Mouse (Mus musculus) right cerebral cortex, postnatal 25 days (tissue): ENCODE data around the gene Gys2.
"Not testable (repeated sequence)": the region's sequence is repeated elsewhere in the genome, so short reads cannot be mapped to it uniquely, and the experiment has no call there.

Experiments
- DNase-seq: peaks from one replicate; pipeline ENCODE4 v3.0.0; 2022

The Gys2 gene

DNA sequence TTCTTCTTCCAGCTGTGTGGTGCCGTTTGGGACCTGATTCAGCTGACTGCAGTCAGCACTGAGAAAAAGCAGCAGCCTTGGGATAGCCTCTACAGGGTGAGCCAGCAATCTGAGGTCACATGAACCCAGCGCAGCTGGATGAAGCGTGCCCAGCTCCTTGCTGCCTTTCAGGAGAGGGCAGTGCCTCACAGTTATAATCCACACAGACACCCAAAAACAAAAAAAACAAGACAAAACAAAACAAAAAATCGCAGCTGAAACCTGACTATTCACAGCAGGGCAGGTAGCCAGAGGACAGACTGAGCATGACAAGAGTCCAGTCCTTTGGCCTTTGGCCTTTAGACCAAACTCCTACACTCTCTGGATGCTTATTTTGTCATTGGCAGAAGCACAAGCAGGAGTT lies at the start of gene Gys2:
TSS of gene Gys2 (minus strand) at position 309 of the 403 bp plus-strand sequence.
- DNase-seq: no peak

DNA sequence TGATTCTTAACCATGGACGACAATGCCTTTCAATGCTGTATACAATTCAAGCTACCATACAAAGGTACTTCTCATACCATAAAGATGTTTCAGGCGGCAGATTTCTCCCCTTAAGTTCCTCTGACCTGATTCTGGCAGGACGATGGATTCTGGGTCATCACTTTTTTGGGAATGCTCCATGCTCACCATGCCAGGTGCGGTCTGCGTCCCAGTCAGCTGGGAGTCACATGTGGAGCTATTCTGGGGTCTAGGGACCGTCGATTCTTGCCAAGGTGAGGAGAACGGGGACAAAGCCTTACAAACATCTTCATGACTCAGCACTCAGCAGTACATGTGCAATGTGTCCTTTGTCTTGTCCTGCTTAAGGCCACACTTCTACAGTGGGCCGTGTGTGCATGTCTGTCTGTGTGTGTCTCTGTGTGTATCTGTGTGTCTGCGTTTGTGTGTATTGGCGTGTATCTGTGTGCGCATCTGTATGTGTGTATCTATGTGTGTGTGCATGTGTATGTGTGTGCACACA lies 48.7 kb upstream of the Gys2 start:
- DNase-seq: no peak

DNA sequence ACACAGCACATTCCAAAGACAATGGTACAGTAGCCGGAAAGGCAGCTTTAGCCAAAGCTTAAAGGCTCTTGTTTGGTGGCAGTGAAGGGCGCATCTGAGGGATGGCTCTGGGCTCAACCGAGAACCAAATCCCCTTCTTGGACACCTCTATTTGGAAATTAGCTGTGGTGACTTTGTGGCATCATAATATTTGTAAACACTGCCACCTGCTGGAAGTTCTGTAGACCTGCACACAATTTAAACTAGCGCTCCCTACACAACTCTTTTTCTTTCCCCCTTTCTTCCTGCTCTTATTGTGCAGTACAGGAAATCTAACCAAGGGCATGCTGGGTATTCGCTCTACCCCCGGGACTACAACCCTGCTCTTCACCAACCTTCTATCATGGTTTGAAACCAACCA lies 46.2 kb upstream of the Gys2 start:
- DNase-seq: no peak

DNA sequence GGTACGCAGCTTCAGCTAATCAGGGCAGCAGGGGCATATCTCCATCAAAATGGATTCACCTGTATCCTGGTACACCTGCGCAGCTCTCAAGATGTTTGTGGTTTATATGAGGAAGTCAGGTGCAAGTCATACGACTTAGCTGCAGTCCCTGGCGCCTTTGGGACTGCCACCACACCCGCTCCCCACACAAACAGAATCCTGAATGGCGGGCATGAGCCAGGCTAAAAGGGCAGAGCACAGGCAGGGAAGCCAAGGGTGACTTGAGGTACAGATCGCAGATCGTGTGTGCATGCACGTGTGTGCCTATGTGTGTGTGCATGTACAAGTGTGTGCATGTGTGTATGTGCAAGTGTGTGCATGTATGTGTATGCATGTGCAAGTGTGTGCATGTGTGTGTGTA lies 42.5 kb upstream of the Gys2 start:
- DNase-seq: not testable (repeated sequence)

DNA sequence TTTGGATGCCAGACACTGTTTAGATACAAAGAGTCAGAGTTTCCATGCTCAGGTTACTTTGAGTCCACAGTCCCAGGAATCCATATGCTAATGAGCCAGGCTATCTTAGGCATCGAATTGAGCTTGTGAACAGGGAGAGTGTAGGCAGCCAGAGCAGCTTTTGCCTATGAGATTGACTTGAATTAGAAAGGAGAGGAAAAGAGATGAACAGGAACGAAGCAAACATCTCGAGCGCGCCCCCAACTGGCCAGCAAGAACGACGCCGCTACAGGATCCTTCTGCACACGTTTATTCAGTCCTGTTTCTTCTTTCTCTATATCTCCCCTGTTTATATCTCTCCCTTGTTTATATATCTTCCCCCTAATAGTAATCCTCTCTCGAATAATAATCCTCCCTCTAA lies 42.0 kb upstream of the Gys2 start:
- peak; percentile 69 for DNase-seq

DNA sequence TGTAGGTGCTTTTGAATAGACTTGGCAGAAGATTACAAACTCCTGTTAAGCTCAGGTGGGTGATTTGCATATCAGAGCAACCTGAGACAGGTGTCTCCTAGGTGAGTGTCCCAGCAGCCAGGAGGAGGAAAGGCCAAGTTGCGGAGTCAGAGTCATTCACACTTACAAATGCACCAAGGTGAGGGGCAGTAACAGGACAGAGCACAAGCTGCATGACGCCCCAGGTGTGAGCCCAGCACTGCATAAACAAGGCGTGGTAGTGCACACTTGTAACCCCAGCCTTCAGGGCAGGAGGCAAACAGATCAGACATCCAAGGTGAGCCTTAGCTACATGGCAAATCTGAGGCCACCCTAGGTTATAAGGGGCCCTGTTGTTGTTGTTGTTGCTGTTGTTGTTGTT lies 40.0 kb upstream of the Gys2 start:
- no peak for DNase-seq

DNA sequence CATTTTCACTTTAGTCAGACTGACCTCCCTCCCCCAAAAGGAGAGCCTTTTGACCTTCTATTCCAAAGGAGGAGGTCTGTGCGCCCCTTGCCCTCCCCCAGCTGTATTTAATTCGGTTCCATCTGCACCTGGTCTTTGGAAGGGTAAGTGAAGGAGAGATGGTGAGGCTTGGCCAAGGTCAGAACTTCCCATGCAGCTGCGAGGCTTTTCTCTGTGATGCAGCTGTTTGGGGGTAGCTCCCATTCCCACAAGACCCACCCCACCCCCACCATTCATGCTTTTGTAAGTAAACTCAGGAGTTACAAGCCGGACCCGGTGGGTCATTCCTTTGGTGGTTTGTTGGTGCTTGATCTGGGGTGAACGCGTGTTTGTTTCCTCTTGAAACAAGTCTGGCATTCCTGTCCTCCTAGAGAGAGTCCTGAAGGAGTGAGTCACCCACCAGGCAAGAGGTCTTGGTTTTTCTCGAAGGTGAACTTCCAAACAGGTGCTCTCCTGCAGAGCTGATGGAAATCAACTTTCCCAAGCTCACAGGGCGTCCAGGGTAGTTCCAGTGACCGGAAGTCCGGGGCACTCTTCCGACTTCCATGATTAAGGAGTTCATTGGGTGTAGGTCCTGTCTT lies 38.7 kb upstream of the Gys2 start:
- DNase-seq: no peak

DNA sequence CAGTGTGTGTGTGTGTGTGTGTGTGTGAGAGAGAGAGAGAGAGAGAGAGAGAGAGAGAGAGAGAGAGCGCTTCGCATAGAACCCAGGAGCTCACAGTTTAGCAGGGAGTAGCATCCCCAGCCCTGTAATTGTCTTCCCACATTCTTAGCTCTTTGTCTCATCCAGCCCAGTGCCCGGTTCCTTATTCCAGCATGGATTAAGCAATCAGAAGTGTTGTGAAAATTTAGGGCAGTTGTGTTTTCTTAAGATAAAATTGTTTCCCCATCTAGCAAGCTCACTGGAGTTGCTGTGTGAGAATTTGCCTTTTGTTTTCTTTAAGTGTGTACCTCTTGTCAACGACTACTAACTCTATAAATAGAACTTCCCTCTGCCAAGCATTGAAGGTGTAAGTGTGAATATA lies 35.8 kb upstream of the Gys2 start:
- DNase-seq: no peak

DNA sequence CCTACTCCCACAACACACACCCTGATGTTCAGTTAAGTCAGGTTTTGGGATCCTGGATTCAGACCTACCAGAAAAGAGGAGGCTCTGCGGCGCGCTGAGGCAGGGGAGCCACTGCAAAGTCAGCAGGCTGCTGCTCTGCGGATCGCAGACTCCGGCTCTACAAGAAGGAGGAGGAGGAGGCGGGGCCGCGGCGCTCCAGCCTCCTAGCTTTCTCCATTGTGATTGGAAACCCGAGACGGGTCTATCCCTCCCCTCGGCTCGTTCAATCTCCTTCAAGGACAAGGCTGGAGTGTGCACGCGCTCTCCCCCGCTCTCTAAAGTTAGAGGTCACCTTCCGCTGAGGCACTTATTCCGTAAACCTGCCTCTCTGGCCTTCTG lies 34.9 kb upstream of the Gys2 start, which contains the start of gene Ldhb:
TSS of gene Ldhb (minus strand) at position 173 of the 378 bp plus-strand sequence.
- DNase-seq: peak; percentile 89

DNA sequence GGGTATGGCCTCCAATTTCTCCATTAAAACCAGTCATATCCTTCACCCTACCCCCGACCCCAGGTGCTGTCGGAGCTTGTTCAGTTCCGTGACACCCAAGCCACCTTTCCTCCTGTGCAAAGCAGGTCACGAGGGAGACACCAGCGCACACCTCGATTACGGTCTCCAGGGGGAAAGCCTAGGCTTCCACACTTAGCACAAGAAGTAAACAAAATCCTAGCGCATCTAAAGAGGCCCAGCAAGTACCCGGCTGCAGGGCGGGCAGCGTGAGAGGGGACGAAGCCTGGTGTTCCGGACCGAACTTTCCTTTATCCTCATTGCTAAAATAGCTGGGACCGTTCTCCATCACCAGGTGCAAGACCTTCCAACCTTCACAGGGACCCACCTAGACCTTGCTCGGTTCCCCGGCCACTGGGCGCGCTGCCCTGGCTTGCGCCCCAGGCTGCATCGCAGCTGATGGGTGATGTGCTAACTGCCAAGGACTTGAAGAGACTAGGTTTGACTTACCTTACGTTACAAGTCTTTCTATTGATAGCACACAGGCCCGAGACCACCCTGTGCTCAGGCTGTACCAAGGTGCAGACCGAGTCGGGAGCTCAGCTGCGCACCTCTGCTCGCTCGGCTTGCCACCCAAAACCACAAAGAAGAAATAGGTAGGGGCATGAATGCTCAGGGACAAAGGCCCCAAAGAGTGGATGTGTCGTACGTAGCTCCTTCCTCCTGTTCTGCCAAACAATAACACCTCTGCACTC lies 34.3 kb upstream of the Gys2 start:
- DNase-seq: peak; percentile 47

DNA sequence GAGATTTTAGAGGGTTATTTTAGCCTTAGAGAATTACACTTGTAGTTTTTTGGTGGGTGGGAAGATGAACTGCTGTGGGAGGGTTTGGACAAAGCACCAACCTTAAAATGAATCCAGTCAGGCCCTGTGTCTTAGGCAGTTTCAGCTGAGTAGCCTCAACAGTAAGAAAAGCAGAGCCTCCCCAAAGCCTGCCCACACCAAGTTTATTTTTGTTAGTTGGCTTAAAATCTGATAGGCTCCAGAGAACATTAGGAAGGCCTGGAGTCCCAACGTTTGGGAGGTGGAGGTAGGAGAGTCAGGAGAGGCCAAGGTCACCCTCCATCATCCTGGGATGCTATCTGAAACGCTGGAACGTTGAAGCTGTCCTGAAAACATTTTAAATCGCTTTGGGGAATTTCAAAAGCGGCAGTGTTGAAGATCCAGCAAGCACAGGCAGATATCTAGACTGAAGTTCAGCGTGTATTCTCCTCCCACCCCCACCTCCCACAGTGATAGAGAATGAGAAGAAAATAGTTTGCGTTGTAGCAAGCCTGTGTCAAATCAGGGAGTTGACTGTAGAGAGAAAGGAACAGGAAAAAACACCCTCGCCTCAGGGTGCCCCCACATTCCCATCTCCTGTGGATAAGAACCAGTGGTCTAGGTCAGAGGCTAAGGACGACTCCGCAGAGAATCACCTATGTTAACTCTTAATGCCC lies 33.6 kb upstream of the Gys2 start:
- peak; percentile 23 for DNase-seq

DNA sequence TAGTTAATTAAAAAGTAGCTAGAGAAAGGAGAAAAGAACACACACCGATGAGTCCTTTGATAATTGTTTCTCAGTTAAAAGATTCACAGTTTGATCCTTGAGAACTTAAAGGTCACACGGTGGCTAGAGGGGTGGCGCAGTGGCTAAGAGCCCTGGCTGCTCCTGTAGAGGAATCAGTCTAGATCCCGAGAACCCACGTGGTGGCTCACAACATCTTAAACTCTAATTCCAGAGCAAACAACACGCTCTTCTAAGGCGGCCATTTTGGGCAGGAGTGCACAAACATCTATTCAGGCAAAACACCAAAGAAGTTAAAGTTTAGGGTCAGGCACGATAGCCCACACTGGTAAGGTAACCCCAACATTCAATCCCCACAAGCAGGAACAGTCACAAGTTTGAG lies 30.7 kb upstream of the Gys2 start:
- DNase-seq: no peak

DNA sequence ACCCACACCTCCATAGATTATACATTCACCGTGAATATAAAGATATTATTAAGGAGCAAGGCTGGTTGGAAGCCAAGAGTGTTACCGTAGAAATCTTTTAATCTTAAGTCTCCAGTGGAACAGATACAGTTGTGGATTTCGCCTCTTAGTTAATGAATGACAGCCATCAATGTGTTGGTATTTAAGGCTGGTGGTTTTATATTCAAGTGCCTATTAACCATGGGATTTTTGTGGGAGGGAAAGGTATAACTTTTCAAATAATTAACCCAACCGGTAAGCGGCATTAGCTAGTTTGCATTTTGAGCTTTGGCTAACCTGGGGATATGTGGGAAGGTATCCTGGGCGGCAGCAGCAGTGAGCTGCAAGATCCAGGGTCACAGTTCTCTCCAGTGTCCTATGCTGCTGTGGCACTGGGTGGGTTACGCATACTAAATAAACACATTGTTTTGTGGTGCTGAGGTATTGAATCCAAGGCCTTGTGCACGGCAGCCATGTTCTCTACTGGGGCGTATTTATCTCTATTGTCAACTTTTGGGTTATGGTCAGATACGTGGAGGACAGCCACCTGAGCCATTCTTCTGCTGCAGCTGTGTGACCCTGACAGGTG lies 29.7 kb upstream of the Gys2 start:
- DNase-seq: no peak

DNA sequence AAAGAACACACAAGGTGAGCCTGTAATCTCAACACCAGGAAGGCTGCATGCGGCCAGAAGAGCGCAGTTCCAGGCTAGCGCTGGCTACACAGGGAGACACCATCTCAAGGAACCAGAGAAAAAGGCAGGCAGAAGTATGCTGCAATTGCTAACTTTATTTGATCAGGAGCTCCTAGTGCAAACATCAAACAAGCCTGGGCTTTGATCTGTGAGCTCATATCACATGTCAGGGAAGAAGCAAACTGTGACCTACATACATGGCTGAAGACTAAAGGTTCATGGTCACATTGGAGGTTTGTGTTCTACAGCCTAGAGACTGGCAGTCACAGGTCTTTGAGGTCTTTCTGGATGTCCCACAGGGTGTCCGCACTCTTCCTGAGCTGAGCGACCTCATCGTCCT lies 17.2 kb upstream of the Gys2 start:
- DNase-seq: not testable (repeated sequence)

DNA sequence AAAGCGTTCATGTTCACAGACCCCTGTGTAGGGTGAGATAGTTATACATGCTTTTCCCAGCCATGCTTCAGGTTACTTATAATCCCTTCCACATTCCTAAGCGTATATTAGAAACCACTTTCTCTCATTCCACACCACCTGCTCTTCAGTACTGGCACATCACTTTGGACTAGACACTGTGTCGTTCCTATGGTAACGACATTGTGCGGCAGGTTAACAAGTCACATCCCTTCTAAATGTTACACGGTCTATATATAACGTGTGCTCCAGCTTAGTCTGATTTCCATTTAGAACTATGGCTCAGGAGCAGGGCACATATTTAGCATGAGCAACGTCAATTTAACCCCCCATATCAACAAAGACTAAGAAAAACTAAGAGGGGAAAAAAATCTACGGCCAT lies 14.7 kb upstream of the Gys2 start:
- no peak for DNase-seq

DNA sequence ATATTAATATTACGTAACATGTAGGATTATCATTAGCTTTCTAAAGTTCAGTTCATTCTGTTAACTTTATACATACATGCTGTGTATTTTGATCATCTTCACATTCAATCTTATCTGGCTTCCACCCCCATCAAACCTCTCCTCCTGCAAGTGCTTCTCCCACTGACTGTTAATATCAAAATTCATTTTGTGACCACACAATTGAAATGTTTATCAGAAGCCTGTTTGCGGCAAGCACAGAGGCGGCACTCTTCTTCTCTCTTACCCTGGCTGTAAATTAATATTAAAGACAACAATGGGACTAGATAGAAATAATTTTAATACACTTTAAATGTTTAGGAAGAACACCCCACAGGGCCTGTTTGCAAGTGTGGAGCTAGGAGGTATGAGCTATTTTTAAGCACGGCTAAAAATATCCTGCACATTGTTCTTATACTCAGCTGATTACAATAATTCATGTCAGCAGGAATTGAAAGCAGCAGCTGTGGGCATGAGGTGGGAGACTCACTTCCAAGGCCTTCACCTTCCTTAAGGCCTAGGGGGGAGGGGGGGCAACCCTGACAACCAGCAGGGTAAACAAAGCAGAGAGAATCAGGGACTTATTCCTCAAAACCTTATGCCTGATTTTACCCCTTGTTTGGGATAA lies 12.7 kb upstream of the Gys2 start:
- no peak for DNase-seq

DNA sequence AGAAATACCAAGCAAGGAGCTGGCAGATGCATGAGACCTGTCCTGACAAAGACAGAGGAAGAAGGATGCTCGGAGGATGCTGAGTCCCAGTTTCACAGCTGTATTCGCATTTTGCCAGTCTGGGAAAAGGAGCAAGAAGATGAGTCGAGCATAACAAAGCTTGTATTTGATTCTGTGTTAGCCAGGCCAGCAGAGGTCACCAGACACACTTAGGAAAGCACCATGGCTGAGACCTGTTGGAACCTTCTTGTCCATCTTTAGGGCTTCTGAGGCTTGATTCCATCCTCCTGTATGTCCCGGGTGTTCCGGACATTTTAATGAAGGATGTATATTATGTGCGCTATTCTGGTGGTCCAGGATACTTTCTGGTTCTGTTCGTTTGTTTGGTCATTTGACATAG lies 4.3 kb upstream of the Gys2 start:
- DNase-seq: no peak

DNA sequence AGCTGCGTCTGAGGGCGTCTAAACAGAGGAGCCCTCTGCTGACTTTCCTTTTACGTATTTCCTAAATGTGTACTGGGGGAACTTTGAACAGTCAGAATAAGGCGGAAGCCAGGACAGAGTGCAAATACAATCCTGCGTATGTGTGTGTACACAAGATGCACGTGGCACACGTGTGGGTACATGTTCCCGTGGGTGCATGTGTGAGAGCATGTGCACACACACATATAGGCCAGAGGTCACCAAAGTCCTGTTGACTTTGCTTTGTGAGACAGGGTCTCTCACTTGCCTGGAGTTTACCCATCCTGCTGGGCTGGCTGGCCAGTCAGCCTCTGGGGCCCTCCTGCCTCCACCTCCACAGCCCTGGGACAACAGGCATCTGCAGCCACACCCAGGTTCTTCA lies 1.8 kb downstream of the Gys2 start:
- no peak for DNase-seq

DNA sequence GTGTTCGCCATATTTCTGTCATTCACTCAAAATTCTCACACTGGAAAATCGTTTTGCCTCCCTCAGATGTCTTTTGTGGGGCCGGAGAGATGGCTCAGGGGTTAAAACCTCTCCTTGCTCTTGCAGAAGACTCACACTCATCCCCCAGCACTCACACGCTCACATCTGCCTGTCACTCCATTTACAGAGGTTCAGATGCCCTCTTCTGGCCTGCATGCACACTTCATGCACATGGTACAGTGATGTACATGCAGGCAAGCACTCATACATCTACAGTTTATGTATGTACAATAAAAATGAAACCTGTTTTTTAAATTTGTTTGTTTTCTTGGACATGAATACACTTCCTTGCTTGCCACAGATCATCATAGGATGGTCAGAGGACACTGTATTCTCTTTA lies 3.3 kb downstream of the Gys2 start:
- DNase-seq: no peak

DNA sequence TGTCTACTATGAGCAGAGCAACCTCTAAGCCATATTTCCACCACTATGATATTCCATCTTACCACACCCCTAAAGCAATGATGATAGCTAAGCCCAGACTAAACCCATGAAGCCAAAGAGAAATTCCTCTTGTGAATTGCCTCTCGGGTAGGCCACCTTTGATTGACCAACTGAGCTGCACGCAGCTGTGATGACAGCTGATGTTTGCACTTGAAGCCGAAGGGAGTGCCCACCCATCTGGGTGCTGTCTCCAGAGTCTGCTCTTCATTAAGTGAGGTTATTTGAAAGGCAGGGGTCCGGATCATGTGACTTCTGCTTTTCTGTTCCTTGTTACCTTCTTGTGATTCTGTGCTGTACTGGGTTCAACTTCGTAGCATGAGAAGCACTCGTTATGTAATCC lies 10.7 kb downstream of the Gys2 start:
- no peak for DNase-seq

DNA sequence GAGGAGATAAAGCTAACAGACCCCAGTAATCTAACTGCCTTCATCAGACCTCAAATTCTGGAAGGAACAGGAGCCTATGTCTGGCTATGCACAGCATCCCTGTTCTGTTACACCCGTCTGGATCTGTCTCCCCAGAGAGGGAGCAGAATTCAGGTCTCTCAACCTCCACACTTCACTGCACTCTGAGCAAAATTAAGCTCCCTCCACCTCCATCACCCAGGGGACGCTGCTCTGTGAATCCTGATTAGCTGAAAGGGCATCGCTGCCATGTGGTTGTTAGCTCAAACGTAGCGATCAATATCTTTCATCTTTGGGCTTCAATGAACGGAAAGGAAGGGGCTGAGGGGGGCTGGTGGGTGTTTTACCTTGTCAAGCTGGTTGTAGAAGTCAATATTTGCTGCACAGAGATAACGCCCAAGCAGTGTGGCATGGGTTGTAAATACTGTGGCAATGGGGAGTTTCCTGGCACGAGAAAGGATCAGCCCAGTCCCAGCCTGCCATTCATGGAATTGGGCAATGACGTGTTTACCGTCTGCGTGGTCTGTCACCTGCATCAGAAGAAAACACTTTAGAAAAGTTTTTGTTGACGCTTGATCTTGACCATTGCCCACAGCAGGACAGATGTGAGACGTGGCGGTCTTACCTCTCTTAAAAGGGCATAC lies 13.8 kb downstream of the Gys2 start:
- no peak for DNase-seq

DNA sequence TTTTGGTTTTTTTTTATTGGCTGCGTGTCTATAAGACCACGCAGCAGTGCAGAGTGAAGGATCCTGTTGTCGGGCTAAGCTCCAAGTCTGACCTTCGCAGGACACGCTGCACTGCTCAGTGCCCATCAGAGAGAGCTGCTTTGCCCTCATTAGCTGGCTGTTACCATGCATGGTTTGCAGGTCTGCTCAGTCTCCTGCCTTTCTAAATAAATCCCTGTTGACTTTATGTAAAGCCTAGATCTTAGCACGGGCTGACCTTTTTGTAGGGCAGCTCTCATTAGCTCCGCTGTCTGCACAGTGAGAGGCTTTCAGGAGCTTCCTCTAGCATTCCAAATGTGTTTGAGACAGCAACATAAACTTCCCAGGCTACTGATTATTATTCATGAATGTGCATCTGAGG lies 14.9 kb downstream of the Gys2 start:
- DNase-seq: no peak
